Mouse (Mus musculus) 416B (cell line): ENCODE measurements around the gene Nr3c2.

Experiments used
- DNase-seq: peaks from one replicate; pipeline ENCODE4 v3.0.0; 2011; ENCODE audit warnings: low read depth

Nr3c2 gene

DNA sequence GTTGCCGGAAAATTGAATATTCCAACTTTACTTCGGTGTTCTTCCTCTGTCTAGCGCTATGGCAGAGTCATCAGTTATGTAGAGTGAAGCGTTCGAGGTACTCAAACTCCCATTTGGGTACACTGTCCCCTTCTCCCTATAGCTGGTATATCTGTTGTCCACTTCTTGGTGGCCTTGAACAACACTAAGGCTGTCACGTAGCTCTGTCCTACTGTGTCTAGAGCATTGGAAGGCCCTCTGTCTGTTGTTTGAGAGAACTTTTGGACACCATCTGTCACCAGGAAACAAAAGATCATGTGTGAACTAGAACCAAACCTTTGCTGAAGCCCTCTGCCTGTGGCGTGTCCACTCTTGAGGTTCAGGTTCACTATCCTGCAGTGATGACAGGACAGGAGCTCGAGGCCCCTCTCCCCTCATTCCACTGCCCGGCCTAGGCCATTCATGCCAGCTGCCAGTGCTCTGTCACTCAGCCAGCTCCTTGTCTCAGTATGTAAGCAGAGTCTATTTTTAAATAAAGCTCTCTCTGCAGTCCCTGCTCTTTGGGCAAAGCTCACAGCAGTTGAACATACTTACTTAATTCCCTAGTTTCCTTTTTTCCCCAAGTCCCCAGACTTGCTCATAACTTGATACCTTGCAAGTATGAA is 72.6 kb downstream of the Nr3c2 start:
- DNase-seq: no peak

DNA sequence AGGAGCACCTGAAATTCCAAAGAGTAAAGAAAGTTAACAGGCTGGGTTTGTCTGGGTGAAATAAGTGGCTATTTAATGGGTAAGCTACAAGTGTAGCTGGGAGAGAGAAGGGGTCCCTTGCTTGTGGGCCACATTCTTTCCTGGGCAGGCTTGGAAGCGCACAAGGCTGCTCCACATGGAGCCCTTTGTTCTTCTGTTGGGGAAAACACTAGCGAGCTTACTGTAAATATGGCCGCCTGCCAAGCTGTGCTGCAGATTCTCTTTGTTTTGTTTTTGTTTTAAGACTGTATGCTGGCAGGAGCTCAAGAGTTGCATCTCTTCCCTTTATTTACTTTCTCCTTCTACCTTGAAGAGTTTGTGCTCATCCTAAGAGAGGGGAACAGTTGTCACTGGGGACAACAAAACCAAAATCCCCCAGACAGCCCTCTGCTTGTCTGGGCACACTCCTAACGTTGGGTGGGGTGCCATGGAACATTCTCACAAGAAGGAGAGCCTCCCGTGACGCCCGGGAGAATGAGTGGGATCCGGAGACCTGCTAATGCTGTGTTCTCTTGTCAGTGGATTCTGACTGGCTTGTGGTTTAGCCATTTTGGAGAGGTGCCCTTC is 73.8 kb downstream of the Nr3c2 start:
- no peak for DNase-seq

DNA sequence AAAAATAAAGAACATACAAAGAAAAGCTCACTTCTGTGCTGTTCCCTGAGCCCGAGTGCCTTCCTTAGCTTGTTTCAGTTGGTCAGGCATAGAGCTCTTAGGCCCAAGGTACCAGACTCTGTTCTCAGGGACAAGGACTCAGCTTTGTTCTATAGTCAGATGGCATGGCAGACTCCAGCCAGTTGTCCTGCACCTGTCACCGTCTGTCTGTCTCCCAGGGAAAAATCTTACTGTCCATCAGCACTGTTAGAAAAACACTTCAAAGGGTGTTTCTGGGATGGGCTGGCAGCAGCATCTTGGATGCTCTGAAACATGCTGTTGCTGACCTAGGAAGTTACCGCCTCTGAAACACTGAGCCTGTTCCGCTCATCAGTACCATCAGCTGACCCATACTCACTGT is 78.7 kb downstream of the Nr3c2 start:
- no peak for DNase-seq

DNA sequence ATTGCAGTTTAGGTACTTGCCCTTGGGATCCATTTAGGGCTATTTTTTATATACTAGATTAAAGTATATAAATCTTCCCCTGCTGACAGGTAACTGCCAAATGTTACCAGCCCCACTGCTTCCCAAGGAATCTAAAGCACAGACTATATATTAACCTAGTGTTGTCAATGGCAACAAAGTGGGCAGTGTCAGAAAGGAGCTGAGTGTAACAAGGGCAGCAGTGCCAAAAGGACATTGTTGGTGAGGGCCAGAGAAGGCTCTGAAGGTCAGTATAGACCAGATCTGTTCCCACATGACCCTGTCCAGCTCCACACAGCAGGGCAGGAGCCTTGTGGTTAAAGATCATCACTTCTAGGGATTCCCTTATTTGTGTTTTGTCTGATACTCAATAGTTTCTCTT is 84.8 kb downstream of the Nr3c2 start:
- no peak for DNase-seq

DNA sequence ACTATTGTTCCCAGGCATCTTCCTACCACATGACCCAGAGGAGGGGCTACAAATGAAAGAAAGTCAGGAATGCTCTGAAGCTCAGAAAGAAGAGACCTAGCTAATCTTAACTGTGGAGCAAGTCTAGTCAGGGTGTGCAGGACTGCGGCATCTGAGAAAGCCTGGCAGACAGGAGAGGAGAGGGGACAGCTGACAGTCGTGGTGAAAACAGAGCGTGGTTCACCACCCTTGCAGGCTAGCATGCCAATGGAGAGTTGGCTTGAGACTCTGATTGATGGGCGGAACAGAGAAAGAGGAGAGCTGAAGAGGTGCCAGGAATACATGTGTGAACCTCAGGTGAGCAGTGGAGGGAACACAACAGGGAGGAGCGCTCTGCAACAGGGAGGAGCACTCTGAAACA is 85.6 kb downstream of the Nr3c2 start:
- DNase-seq: no peak

DNA sequence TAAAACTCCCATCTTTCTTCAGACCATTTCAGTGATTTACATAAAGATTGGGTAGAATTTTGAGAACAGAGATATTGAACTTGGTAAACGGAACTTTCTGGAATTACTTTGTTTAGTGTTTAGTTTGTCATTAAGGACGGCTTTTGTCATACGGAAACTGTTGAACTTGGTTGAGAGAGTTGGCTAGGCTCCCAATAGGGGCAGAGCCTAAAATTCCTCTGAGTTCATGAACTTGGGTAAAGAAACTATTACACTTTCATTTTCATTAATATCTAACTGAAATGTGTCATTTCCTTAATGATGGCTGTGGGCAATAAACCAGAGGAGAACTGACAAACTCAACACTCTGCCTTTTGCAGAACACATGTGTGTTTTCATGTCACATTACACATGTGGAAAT is 88.6 kb downstream of the Nr3c2 start:
- no peak for DNase-seq

DNA sequence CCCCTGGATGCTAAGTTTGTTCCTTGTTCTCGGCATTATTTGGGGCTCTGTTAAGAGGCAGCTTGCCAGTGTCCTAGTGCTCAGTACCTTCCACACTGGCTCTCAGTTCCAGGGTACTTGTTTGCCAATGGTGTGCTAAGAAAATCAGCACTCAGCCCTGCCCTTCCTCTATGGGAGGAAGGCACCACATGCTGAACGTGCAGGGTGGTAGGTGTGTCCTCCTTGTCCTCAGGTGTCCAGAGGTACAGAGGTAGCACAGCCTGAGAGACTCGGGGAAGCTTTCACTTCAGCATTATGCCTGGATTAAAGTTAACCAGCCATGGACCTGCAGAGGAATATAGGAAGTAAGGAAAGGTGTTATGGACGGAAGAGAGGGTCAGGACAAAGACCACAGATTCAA is 99.0 kb downstream of the Nr3c2 start:
- DNase-seq: no peak

DNA sequence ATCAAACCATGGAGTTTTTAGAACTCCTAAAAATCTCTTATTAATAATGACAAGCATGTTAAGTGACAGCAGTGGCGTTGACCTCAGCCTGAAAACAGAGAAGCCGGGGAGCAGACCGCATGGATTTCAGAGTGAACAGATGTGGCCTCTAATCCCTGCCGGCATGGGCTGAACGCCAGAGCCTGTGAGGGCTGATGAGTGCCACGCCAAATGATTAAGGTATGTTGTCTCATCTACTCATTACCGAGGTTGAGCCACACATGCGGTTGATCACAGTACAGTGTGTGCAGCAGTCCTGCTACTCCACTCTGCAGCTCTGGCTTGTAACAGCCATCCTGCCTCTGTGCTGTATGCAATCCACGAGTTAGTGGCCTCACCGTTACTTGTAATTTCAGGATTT is 110.2 kb downstream of the Nr3c2 start:
- no peak for DNase-seq

DNA sequence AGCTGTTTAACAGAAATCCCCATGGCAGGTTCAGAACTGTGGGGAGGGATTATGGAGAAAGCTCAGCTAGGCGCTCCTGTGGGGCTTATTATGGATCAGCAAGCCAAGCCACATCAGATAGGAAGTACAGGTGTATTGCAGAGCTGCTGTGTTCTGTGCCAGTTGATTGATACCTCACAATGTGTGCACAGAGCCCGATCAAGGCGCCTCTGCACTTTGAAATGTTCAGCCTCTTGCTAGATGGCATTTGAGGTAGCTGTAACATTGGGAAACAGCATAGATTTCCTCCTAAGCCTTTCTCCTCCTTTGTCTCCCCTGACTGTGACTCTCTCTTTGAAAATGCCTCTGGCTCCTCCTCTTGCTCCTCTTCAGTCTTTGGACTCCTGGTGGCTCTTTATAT is 112.7 kb downstream of the Nr3c2 start:
- no peak for DNase-seq

DNA sequence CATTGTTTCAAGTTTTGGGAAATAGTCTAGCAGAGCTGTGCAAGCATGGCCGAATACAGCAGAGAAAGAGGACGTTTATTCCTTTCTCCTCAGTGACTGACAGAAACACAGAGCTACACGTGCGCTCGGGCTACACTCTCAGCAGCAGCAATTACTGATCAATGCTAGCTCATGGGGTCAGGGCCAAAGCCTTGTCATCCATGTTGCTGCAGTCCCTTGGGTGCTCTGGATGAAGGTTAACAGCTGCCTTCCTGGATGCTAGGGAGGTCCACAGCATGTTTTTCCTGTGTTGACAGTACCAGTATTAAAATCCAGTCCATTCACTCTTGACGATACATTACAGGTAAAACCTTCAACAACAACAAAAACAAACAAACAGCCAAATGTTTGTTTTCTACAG is 113.4 kb downstream of the Nr3c2 start:
- no peak for DNase-seq

DNA sequence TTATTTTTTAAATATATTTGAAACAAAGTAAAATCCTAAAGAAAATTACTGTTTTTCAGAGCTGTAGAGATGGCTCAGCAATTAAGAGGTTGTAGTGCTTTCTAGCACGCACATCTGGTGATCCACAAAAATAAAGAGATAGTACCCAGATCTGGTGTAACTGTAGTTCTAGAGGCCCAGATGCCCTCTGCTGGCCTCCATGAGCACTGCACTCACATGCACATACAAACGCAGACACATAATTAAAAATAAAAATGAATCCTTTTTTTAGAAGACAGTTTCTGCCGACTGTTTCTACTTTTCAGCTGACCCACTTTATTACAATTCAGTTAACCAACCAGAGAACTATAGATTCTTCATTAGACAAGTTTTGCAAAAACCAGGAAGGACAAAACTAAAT is 117.5 kb downstream of the Nr3c2 start:
- DNase-seq: peak; percentile 11

DNA sequence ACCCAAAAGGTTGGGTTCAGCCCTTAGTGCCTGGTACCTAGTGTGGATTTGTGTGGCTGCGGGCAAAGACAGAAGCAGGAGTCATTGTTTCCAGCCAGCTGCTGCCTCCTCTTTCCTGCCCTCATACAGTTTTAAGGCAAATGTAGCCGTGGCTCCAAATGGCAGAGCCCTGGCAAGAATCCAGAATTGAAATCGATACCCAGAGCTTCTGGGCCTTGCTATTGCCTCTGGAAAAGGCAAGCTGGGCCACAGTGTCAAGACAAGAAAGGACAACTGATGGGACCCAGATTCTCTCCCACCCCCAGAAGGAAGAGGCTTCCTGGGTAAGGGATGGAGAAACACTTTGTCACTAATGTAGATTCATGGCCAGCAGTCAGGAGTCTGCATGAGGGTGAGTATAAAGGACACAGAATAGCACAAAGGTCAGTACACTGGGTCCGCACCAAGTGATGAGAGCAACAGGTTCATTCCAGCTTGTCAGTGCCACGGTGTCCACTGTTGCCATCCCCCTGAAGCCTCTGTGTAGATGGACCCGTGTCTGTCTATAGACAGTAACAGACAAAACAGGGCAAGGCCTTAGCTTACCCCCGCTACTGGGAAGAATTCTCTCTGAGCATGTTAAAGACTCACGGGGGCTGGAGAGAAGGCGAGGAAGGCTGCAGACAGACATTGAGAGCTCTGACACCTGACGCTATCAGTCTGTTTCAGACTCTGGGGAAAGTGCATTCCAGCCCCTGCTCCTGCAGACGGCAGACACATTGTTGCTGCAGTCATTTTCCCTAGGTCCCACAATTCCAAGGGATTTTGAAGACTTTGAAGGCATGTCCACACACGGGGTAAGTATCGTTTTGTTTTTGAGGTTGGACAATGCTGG is 124.8 kb downstream of the Nr3c2 start:
- peak; percentile 5 for DNase-seq

DNA sequence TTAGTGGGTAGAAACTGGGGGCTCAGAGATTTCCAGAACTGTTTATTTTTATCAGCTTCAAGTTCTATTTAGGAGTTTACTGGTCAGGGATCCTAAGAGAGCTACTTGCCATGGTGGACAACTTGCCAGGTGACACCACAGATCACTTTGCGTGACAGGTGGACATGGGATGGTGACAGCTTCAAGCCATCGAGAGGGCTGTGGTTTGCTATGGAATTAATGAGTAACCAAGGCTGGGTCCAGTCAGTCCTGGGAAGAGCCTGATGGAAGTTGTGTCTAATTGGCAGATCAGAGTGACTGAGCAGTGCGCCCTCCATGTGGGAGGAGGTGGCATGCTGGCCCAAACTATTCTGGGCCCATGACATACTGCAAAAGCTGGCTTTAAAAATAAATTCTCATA is 132.0 kb downstream of the Nr3c2 start:
- DNase-seq: no peak

DNA sequence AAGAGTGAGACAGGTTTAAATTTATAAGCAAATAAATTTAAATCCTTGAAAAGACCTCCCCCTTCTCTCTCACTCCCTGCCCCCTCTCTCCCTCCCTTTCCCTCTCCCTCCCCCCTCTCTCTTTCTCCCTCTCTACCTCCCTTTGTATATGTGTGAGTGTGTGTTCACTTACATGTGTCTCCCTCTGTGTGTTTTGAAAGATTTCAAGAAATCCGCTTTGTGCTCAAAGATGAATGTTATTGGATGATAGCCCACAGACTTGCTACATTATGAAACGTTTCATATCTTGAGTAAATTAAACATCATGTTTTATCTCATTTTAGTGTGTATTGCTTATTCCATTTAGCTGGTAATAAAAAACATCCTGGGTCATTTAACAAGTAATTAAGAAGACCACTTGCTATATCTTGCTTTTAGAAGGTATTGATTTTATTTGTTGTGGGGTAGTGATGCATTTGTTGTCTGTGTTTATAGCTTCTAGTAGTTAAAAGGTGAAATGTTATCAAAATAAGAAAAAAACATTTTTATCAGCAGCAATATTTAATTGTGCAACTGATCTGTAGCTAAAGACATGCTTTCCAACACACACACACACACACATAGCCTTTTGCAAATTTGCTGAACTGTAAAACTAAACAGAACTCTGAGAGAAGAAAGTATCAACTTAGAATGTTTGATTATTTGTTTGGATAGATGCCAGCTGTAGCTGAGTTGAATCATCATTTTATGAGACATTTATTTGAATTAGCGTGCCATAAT is 134.6 kb downstream of the Nr3c2 start:
- no peak for DNase-seq

DNA sequence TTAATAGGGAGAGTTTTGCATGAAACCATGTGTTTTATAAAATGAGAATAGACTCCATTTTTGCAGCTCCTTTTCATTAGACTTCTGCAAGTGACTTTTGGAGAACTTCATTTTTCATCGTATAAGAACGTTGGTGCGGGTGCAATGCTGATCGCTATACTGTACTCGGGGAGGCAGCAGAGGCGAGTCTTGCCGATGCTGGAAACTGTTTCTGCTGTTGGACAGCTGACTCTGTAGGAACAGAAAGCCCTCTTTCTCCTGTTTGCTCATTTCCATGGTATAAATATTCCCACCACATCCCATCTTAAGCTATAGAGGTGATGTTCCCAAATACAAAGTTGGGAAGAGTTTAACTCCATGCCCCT is 135.2 kb downstream of the Nr3c2 start:
- no peak for DNase-seq

DNA sequence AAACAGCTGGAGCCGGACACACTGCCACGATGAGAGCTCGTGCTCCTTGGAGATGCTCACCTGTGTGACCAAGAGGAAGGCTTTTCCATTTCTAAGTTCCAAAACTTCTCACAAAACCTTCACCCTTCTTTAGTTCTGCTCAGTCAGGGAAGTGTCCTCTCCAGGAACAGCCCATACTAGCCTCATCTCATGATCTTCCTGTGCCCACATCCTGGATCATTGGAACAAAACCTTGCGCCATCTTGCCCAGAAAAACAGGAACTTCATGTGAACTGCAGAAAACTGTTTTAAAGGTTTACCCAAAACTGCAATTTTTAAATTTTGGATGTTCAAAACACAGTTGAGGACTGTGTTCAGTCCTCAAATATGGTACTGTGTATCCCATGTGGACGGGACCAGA is 142.0 kb downstream of the Nr3c2 start:
- DNase-seq: peak; percentile 15

DNA sequence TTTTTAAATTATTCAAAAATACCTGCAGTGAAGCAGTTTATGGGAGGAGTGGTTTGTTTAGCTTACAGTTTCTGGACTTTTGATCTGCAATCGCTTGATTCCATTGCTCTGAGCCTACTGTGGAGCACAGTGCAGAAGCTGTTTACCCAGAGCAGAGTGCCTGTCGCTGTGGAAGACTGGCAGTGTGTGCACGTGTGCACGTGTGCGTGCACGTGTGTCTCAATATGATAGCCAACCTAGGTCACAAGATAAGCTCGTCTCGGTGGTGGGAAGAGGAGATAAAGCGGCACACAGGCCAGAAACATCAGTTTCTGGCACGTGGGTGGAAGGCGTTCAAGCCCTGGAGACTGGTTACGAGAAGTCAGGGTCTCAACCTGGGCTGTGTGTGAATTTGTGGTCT is 145.6 kb downstream of the Nr3c2 start:
- no peak for DNase-seq

DNA sequence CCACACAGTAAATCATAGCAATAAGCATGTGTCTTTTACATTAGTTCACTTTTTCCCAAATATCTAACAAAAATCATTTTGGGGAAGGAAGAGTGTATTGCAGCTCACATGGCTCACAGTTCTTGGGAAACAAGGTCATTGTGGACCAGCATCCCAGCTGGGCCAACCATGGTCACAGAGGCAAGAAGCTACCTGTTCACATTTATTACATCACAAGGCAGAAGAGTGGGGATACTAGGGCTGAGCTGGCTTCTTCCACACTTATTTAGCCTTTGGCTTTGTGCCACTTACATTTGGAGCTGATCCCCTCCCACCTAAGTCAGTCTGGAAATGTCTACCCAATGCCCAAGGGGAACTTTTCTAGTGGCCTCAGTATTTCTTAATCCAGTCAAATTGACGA is 146.5 kb downstream of the Nr3c2 start:
- DNase-seq: no peak

DNA sequence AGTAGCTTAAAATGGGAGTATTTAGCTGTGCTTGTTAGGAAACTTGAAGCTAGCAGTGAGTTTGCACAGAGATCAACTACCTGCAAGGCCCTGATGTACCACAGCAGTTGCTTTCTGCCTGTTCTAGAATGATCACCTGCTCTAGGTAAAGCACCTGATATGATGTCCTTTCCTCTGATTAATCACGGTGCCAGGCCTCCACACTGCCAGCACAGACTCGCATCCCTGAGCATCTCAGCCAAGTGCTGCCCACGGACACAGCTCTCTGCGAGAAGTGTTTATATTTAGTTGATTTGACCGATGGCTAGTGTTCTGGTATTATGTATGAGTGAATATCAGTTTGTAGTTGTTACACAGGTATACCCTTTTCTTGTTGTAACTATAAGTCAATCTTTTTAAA is 147.0 kb downstream of the Nr3c2 start:
- no peak for DNase-seq

DNA sequence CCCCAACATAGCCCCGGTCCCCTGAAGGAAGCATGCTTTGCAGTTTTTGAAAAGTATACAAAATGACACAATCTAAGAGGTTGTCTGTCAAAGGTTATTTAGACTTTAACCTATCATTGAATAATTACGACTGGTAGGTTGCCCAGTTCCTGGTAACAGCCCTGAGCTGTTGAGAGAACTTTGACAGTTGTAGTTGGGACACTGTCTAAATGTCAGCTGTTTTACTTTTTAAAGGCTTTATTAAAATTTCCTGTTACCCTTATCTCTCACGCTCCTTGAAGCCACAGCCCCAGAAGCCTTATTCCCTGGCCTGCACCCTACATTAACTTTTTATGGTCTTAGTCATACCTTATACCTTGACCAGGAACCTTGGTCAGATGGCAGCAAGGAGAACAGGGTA is 147.5 kb downstream of the Nr3c2 start:
- no peak for DNase-seq

DNA sequence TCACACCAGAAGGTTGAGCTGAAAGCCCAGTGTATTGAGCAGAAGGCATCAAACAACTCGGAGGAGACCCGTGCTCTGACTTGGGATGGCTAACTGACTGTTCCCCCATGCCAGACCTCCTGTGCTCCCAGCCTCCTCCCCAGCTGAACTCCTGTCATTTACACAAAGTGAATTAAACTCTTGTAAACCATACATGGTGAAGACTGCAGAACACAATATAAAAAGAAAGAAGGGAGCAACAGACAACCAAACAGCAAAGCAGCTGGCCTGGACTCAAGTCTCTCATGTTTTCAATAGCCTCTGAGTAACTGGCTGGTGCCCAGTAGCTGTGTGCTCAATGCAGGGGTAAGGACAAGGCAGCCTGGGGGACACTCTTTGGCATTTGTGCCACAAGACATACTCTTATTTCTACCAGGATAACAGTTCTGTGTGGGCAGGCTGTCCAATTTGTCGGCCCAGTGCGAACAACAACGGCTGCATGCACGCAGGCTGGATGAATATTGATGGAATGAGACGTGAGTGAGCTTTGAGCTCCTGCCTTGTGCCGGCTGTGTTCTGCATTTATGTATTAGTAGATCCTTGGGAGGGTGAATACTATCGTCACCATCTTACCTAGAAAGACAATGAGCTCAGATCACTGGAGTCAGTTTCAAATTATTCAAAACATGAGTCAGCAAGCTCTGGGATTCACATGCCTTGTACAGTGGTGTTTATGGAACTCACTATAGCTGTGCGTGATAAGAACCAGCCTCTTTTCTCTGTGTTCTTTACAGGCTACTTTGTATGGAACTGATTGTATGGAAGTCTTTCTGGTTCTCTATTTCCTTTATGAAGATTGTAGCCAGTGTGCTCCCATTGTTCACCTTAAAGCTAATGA is 152.4 kb downstream of the Nr3c2 start:
- no peak for DNase-seq
